Mouse (Mus musculus): Measurements from ENCODE around the gene Krt2.

Krt2 gene

DNA sequence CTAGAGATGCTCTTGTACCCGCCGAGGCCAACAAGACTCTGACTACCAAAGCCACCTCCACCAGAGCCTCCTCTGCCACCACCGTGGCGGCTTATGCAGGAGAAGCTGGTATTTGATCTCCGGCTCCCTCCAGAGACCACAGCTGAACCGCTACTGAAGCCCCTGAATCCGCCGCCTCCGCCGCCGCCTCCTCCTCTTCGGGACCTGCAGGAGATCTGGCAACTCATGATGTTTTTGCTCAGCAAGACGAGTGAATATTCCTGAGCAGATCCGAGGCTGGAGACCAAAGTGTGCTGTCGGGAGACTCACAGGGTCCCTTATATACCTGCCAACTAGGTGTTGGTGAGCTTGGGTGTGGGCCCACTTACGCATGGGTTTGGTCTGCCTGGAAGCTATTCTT lies at the start of gene Krt2:
Krt2 (minus strand) TSS at position 295 of the 400 bp plus-strand sequence.
- peak; percentile 14 for DNase-seq (ENCODE audit: low read depth, low spot score)

DNA sequence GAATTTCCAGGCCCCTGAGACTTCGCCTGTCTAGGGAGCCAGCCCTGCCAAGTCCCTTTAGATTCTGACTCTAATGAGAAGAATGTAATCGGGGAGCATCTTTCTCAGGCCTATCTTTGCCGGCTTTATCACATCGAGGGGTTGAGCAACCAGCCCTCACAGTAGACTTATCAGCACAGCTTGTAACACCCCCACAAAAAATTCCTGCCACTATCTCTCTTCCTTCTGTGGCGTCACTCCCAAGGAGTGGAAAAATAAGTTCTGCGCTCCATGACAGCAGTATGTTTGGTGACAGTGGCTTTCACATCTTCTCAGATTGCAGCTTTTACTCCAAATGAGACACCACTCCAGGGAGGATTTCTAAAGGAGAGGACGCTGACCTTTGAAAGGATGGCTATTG lies 48.8 kb upstream of the Krt2 start:
- no peak for DNase-seq (ENCODE audit: low read depth, low spot score)

DNA sequence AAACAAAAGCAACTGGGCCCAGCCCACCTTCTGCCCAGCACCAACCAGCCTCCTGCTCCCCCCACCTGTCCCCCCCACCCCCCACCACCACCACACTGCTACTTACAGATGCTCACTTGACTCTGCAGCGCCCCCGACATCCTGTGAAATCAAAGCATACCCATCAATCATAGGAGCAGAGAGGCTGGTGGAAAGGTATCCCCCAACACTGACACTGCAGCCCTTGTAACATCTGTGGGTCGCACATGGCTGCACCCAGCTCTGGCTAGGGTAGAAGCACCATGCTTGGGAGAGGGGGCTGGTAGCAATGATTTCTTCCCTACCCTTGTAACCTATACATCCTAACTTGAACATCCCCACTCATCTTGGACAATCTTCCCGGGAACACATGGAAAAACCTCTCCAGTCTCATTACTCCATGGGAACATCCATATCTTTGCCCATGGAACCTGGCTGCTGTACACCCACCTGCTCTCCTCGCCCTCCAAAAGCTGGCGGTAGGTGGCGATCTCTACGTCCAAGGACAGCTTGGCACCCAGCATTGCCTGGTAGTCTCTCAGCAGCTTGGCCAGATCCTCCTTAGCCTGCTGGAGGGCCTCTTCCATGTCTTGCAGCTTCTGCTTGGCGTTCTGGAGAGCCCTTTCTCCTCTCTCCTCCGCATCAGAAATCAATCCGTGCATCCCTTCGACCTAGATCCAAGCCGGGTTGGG lies 42.6 kb upstream of the Krt2 start:
- DNase-seq (ENCODE audit: low read depth, low spot score) = peak; percentile 17

DNA sequence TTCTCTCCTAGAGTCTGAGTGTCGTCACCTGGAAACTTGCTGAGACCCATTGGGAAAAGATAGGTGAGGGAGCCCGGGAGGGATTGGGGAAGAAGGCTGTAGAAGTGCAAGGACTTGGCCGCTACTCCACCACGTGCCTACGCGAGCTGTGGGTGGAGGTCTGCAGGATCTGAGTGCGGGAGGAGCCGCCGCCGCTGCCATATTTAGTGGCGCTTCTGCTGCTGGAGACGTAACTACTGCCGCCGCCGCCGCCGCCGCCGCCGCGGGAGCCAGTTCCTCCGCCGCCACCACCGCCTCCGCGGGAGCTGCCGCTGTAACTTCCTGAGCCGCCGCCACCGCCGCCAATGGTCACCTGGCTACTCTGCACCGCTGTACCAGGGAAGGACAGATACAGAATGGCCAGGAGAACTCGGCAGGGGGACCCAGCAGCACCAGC lies 41.8 kb upstream of the Krt2 start:
- peak; percentile 37 for DNase-seq (ENCODE audit: low read depth, low spot score)

DNA sequence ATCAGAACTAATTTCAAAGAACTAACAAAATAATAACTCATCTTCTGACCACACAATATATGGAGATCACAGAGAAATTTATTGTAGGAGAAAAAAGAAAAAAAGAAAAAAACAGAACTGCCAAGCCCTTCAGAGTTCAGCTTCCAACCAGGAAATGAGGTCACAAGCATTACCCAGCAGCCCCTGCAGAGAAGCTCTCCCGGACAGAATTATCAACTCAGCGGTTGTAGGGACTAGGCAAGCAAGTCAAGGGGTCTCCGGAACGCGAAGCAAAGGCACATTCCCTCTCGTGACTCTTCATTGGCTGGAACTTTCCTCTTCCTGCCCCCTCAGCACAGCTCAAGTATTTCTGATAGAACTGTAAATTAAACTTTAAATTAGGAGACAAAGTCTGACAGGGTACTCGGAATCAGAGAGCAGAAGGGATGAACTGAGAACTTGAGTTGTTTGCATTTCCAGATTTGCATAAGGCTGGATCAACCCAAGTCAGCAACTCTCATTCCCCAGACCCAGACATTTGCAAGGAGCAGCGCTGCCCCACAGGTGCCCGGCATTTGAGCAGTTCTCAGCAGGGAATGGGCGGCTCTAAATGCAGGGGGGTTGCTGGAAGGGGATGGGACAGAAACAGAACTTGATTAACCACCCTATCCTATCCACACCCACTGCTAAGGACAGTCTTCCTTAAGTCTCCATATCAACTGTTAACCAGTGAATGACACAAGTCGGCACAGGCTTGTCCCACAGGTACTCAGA lies 40.9 kb upstream of the Krt2 start:
- DNase-seq (ENCODE audit: low read depth, low spot score) = peak; percentile 72

DNA sequence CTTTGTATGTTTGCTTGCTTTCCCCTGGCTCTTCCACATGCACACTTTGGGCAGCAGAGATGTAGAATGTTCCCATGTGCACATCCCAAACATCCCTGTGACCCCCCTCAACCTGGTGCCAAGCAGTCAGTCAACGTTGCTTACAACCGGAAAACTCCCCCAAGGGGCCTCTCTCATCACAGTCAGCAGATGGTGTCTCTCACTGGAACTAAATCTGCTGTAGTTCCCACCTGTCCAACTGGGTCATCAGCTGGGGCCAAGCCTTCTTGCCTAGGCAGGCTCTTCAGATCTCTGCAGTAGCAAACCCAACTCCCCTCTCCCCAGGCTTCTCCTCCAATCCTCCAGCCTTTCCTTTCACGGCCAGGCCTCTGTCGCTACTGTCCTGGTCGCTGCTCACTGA lies 38.7 kb upstream of the Krt2 start:
- no peak for DNase-seq (ENCODE audit: low read depth, low spot score)

DNA sequence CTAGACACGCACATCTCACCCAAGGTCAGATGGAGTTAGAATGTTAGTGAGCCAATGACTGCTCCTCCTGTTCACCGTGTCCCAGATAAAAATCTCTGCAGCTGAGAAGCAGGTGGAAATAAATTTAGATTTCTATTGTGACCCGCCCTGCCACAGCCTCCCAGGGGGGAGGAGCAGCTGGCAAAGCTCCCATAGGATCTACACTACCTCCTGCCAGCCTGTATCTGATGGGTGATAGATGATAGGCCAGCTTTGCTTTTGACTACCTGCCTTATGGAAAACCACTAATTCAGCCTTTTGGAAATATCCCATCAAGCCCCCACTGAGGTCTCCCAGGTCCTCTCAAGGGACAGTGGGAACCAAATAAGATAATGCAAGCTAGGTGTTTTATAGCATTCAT lies 37.8 kb upstream of the Krt2 start:
- no peak for DNase-seq (ENCODE audit: low read depth, low spot score)

DNA sequence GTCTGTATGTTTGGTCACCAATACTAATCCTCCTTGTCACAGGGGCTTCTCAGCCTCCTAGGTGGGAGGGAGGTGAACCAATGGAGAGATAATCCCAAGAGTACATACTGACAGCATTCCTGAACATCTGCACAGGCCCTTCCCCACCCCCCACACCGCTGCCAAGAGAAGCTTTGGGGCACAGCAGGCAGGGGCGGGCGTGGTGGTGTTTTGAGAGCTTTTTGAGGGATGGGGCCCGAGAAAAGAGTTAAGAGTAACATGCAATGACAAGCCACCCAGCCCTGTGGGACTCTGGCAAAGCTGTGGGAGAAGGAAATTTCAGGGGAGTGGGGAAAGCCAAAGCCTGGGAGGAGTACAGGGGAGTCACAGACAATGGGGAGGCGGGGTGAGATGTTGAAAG lies 36.3 kb upstream of the Krt2 start:
- peak; percentile 8 for DNase-seq (ENCODE audit: low read depth, low spot score)

DNA sequence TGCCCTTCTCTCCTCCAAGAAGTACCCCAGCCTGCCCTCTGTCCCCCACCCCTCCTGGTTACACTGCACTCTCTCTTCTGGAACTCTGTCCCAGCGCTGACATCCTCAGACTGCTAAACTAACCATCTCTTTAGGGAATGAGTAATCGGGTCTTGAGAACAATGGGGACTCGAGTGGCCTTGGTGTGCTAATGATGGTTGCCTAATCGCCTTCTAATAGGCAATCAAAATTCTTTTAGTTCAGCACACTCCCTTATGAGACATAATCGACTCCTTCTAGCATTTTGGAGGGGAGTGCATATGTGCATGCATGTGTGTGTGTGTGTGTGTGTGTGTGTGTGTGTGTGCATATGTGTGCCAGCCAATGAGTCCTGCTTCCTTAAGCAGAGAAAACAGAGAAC lies 34.6 kb upstream of the Krt2 start:
- peak; percentile 37 for DNase-seq (ENCODE audit: low read depth, low spot score)

DNA sequence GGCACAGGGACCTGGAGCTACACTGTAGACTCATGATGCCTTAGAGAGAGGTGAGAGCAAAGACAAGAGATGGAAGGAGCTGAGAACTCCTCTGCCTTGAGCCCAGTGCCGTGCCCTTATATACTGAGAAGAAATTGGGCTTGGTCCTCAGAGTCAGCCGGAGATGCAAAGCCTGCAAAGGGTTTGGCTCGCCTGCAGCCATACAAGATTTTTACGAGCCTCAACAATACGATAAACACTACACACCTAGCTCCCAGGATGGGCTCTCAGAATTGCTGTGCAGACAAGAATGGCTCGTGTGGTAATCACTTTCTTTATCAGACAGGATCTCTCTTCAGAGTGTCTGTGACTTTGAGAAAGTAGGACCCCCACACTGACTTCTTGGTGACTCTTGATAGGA lies 32.7 kb upstream of the Krt2 start, which contains the start of gene Krt1:
Krt1 (minus strand) TSS at position 101 of the 400 bp plus-strand sequence.
- no peak for DNase-seq (ENCODE audit: low read depth, low spot score)

DNA sequence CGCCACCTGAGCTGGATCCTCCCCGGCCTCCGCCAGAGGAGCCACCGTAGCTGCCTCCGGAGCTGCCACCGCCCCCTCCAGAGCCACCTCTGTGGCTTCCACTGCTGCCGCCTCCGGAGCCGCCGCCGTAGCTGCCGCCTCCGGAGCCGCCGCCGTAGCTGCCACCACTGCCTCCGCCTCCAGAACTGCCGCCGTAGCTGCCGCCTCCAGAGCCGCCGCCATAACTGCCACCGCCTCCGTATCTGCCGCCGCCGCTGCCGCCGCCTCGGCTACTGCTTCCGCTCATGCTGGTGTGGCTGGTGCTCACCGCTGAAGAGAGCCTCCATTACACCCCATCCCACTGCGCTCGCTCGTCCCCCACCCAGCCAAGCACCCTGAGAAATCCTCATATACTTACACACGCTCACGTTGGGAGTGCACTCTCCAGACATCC lies 28.0 kb upstream of the Krt2 start:
- peak; percentile 6 for DNase-seq (ENCODE audit: low read depth, low spot score)

DNA sequence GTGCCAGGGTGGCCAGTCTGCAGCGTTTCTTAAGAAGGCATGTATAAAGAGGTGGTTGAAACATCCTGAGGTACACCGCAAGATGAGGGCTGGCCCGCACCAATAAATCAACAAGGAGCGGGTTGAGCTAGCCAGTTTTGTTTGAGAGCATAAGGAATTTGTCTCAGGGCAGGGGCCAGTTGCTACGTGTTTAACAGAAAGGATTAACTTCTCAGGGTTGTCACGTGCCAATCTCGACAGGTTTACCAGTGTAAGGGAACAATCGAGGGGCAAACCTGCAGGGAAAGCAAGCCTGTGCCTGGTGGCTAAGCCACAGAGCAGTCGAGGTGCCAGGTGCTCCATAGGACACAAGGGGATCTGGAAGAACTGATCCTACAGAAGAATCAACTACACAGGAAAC lies 25.2 kb upstream of the Krt2 start:
- no peak for DNase-seq (ENCODE audit: low read depth, low spot score)

DNA sequence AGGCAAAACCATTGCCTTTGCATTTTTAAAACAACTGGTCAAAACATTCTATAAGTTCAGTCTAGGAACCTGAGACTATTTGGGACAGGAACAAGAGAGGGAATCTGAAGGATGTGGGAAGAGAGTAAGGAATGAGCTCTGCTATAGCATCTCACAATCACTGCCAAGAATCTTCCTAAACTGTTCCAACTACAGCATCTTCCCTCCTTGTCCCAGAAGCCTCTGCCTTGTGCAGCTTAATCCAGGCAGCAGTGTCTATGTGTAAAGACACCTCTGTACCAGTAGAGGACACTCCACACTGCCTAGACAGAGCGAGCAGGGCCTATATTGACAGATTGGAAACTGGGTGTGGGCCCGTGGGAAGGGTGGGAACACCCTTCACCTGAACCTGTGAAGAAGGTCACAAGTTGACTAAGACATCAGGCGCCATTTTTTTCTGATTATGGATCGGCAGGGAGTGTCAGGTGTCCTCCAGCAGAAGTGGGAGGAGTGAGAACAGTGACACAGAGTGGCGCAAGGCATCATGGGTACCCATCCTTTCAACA lies 16.9 kb upstream of the Krt2 start:
- peak; percentile 72 for DNase-seq (ENCODE audit: low read depth, low spot score)

DNA sequence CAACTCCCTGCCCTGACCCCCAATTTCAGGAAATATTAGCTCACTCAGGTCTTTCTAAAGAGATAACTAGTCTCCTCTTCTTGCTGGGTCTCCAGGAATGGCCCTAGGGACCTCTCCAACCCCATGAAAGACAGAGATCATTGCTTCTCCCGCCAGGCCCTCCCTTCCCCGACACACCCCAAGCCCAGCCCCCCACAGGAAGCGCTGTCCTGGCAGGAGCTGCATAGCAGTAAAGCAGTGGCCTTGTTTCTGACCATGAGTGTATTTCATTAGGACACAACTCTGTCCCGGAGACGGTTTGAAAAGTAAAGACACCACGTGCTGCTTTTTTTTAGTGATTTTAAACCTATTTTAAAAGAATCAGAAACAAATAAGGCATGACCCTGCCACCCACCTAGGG lies 15.2 kb upstream of the Krt2 start:
- DNase-seq (ENCODE audit: low read depth, low spot score) = no peak

DNA sequence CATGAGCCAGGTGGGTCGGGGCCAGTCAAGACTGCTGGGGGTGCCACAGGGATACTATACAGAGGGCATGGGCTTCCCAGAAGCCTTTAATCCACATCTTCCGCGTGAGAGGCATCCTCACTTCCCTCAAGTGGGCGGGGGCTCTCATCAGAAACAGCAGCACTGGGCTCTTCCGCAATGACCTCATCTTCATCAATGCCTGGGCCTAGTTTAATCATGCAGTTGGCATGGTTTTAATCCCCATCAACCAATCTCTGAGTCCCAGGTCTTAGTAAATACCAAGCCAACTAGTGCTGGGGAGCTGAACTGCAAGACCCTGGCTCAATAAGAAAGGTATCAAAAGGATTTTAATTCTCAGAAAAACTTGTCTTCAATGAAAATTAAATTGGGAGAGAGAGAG lies 11.5 kb upstream of the Krt2 start:
- no peak for DNase-seq (ENCODE audit: low read depth, low spot score)

DNA sequence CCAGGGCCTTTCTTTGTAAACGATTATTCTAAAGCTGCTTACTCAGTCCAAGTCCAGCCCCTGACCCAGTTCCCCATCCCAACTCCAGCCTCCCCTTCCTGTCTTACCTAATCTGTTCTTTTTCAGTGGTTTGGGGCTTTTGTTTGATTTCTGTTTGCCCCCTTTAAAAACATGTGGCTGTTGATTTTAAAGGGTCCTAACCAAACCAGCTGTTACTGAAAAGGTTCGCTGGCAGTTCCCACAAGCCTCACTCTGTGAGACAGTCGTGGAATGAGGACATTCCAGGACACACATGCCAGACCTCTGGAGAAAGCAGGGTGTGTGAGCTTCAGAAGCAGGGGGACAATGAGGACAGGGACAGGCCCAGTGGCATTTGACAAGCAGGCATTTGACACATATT lies 3.8 kb upstream of the Krt2 start:
- DNase-seq (ENCODE audit: low read depth, low spot score) = no peak

DNA sequence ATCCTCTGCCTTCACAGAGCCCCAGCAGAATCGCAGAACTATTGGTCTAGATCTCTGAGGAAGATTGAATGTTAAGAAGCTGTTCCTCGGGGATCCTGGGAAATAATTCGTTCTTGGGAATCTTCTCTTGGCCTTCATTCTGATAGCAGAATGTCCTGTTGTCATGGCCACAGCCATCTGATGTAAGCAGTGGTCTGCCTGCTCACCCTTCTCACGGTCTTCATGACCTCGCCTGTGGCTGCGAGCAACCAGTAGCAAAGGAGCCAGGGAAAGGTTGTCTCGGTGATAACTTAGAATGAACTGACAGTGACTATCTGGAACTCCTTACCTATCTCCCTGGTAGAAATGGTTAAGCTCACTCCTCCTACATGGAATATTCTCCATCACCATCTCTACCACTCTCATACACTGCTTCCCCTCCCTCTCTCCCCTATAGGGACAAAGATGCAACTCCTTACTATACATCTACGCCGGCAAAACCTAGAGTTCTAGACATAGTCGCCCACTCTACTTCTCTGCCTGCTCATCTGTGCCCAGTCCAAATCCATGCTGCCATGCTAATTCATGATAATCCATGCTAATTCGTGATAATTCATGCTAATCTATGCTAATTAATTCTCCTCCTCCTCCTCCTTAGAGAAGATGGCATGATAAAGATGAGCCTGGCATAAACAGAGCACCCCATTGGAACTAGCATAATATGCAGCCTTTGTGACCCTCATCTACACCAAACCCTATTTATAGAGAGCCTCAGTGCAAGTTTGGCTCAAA lies 14.7 kb downstream of the Krt2 start:
- no peak for DNase-seq (ENCODE audit: low read depth, low spot score)

DNA sequence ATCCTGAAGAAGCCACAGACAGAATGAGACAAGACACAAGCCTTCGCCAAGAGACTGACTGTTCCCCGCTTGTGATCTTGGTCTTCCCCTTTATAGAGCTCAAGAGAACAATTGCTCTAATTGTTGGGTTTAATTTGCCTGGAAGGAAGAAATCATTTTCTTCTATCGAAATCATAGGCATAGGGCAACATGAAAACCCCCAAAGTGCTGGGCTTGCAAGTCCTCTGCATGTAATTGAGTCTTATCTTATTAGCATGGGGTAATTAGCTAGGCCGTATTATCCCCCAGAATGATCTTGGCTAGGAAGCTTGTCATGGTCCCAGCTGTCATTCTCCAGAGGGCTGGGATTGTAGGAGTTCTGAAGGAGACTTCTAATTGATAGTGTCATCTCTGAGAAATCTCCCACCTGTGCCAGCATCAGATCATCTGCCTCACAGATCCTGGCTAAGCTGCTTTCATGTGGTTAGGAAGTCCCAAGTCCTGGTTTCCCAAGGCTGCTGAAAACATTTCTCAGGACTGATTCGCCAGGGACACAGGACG lies 15.6 kb downstream of the Krt2 start, which contains the start of gene Krt73:
Krt73 (minus strand) TSS at position 51 of the 540 bp plus-strand sequence.
- no peak for DNase-seq (ENCODE audit: low read depth, low spot score)

DNA sequence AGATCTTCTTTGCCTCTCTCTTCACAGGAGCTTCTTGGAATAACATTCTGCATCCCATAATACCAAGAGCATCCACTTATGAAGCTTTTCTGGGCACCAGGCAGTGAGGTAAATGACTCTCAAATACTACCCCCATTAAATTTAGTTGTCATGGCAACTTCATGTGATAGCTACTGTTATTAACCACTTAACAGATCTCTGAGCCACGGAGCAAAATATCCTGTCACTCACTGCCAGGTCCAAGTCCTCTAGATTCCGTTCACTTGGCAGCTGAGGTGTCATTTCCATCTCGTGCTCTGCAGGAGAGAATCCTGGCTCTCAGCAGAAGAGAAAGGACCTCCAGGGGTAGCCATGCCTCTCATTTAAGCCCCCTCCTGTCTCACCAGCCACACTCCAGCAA lies 27.1 kb downstream of the Krt2 start:
- no peak for DNase-seq (ENCODE audit: low read depth, low spot score)

DNA sequence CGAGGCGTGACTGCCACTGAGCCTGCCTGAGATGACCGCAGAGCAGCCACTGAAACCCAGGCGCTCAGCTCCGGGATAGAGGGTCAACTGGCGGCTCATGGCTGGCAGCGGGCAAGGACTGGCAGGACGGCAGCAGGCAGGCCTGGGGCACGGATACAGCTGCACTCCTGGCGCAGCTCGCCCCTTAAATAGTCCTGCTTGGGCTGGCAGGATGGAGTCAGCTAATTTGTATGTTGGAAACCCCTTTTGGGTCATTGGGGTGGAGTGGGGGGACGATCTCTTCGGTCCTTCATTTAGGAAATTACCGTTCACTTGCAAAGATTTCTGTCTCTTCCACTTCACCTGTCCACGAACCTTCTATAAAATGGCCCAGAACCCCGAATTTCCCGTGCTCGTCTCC lies 31.6 kb downstream of the Krt2 start, which contains the start of gene Krt72:
Krt72 (minus strand) TSS at position 101 of the 400 bp plus-strand sequence.
- DNase-seq (ENCODE audit: low read depth, low spot score) = no peak

DNA sequence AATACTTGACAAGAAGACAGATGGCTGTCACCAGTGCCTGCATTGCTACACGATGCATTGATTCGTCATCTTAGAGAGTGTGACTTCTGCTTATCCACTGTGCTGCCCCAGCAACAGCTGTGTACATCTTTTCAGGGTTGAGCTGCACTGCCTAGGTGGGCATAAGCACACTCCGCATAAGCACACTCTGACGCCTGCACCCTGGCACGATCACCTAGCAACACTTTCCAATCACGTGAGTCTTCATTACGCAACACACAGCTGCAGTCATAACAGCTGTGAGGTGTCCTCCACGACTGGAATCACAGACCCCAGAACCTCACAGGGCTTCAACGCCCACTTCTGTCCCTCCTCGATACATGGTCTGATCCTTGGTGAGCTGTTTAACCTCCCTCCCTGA lies 44.5 kb downstream of the Krt2 start:
- no peak for DNase-seq (ENCODE audit: low read depth, low spot score)

DNA sequence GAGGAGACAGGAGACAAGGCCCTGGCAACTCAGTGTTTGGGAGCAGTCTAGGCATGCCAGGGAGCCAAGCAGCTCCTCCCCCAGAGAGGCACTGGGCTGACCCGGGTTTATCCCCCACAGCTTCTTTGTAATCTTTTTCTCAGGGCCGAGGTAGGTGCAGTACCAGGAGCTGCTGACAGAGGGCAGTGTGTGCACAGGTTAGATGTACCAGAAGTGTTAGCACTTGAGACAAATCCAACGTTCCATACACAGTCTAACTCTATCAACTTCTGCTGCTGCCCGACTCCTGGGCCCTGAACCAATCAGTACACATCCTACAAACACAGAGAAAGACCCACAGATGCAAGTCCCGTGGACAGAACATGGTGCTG lies 45.3 kb downstream of the Krt2 start:
- DNase-seq (ENCODE audit: low read depth, low spot score) = peak; percentile 89

Data from ES-CJ7 (cell line).